Mouse (Mus musculus): ENCODE results near the gene Gab1.
A peak's percentile ranks its signal among the peaks of the same experiment; 100 is the strongest.
"Not testable (repeated sequence)": the region's sequence is repeated elsewhere in the genome, so short reads cannot be mapped to it uniquely, and the experiment has no call there.

Gene Gab1

GRCm38 (mm10) chr8:80789324-80789723 is 91.0 kb downstream of the Gab1 start:
- no peak for DNase-seq (ENCODE audit: low read depth, low spot score)
- H3K36me3 ChIP-seq (ENCODE audit: control insufficient read depth, insufficient read depth, low read length, poor library complexity, severe bottlenecking), result no peaks in the 10 kb centered on the region
- H3K27me3 ChIP-seq (ENCODE audit: control insufficient read depth, insufficient read depth, low read length, poor library complexity, severe bottlenecking), result no peaks in the 10 kb centered on the region

- no peaks in the 10 kb centered on the region for H3K27me3 ChIP-seq (ENCODE audit: control insufficient read depth, insufficient read depth, low read length, poor library complexity, severe bottlenecking)
- no peaks in the 10 kb centered on the region for H3K36me3 ChIP-seq (ENCODE audit: control insufficient read depth, insufficient read depth, low read length, poor library complexity, severe bottlenecking)
- no peak for DNase-seq (ENCODE audit: low read depth, low spot score)
These were observed 95.8 kb downstream of the Gab1 start for GRCm38 (mm10) chr8:80784559-80784958.

- H3K27me3 ChIP-seq (ENCODE audit: control insufficient read depth, insufficient read depth, low read length, poor library complexity, severe bottlenecking), result no peaks in the 10 kb centered on the region
- no peaks in the 10 kb centered on the region for H3K36me3 ChIP-seq (ENCODE audit: control insufficient read depth, insufficient read depth, low read length, poor library complexity, severe bottlenecking)
- no peak for DNase-seq (ENCODE audit: low read depth, low spot score)
These were observed 97.0 kb downstream of the Gab1 start for GRCm38 (mm10) chr8:80783271-80783670.

- H3K27me3 ChIP-seq (ENCODE audit: control insufficient read depth, insufficient read depth, low read length, poor library complexity, severe bottlenecking), result no peaks in the 10 kb centered on the region
- no peak for DNase-seq (ENCODE audit: low read depth, low spot score)
- H3K36me3 ChIP-seq (ENCODE audit: control insufficient read depth, insufficient read depth, low read length, poor library complexity, severe bottlenecking), result no peaks in the 10 kb centered on the region
These were observed 99.0 kb downstream of the Gab1 start for GRCm38 (mm10) chr8:80781338-80781737.

- no peaks in the 10 kb centered on the region for H3K36me3 ChIP-seq (ENCODE audit: control insufficient read depth, insufficient read depth, low read length, poor library complexity, severe bottlenecking)
- H3K27me3 ChIP-seq (ENCODE audit: control insufficient read depth, insufficient read depth, low read length, poor library complexity, severe bottlenecking), result no peaks in the 10 kb centered on the region
- DNase-seq (ENCODE audit: low read depth, low spot score), result no peak
These were observed 100.0 kb downstream of the Gab1 start for GRCm38 (mm10) chr8:80780271-80780670.

- H3K36me3 ChIP-seq (ENCODE audit: control insufficient read depth, insufficient read depth, low read length, poor library complexity, severe bottlenecking), result no peaks in the 10 kb centered on the region
- no peak for DNase-seq (ENCODE audit: low read depth, low spot score)
- H3K27me3 ChIP-seq (ENCODE audit: control insufficient read depth, insufficient read depth, low read length, poor library complexity, severe bottlenecking), result no peaks in the 10 kb centered on the region
These were observed 103.9 kb downstream of the Gab1 start for GRCm38 (mm10) chr8:80776436-80776835.

GRCm38 (mm10) chr8:80772732-80773460 is 107.4 kb downstream of the Gab1 start:
- Histone ChIP-seq H3K36me3 (ENCODE audit: control insufficient read depth, insufficient read depth, low read length, poor library complexity, severe bottlenecking) (no peaks in the 10 kb centered on the region), H3K27me3 (ENCODE audit: control insufficient read depth, insufficient read depth, low read length, poor library complexity, severe bottlenecking) (no peaks in the 10 kb centered on the region)
- DNase-seq (ENCODE audit: low read depth, low spot score), result peak; percentile 28

GRCm38 (mm10) chr8:80768451-80768850 is 111.9 kb downstream of the Gab1 start:
- DNase-seq (ENCODE audit: low read depth, low spot score), result no peak
- H3K27me3 ChIP-seq (ENCODE audit: control insufficient read depth, insufficient read depth, low read length, poor library complexity, severe bottlenecking), result no peaks in the 10 kb centered on the region

GRCm38 (mm10) chr8:80753017-80753715 is 127.2 kb downstream of the Gab1 start:
- Histone ChIP-seq H3K36me3 (ENCODE audit: control insufficient read depth, insufficient read depth, low read length, poor library complexity, severe bottlenecking) (no peaks in the 10 kb centered on the region), H3K27me3 (ENCODE audit: control insufficient read depth, insufficient read depth, low read length, poor library complexity, severe bottlenecking) (no peaks in the 10 kb centered on the region)
- peak; percentile 80 for DNase-seq (ENCODE audit: low read depth, low spot score)

More at GRCm38 (mm10) chr8:80768451-80768850, 111.9 kb downstream of the Gab1 start:
- H3K36me3 ChIP-seq (ENCODE audit: control insufficient read depth, insufficient read depth, low read length, poor library complexity, severe bottlenecking), result no peaks in the 10 kb centered on the region

GRCm38 (mm10) chr8:80752429-80752828 is 127.9 kb downstream of the Gab1 start:
- H3K36me3 ChIP-seq (ENCODE audit: control insufficient read depth, insufficient read depth, low read length, poor library complexity, severe bottlenecking), result no peaks in the 10 kb centered on the region
- DNase-seq (ENCODE audit: low read depth, low spot score), result no peak
- no peaks in the 10 kb centered on the region for H3K27me3 ChIP-seq (ENCODE audit: control insufficient read depth, insufficient read depth, low read length, poor library complexity, severe bottlenecking)

GRCm38 (mm10) chr8:80749091-80749490 is 131.2 kb downstream of the Gab1 start:
- Histone ChIP-seq H3K27me3 (ENCODE audit: control insufficient read depth, insufficient read depth, low read length, poor library complexity, severe bottlenecking) (no peaks in the 10 kb centered on the region; the same call in 1 of the 2 replicates), H3K36me3 (ENCODE audit: control insufficient read depth, insufficient read depth, low read length, poor library complexity, severe bottlenecking) (no peaks in the 10 kb centered on the region)
- no peak for DNase-seq (ENCODE audit: low read depth, low spot score)

GRCm38 (mm10) chr8:80739932-80740331 is 140.4 kb downstream of the Gab1 start:
- peaks cover 1% of the 10 kb centered on the region; the same call in 1 of the 2 replicates for H3K36me3 ChIP-seq (ENCODE audit: control insufficient read depth, insufficient read depth, low read length, poor library complexity, severe bottlenecking)

GRCm38 (mm10) chr8:80739155-80739924 is 141.0 kb downstream of the Gab1 start, which contains the start of gene Smarca5:
Gene Smarca5, minus strand, starts transcription at chr8:80739497.
- not testable (repeated sequence) for H3K27me3 ChIP-seq (ENCODE audit: control insufficient read depth, insufficient read depth, low read length, poor library complexity, severe bottlenecking); H3K36me3 ChIP-seq (ENCODE audit: control insufficient read depth, insufficient read depth, low read length, poor library complexity, severe bottlenecking)
- DNase-seq (ENCODE audit: low read depth, low spot score), result peak; percentile 96

More at GRCm38 (mm10) chr8:80739932-80740331, 140.4 kb downstream of the Gab1 start:
- DNase-seq (ENCODE audit: low read depth, low spot score), result no peak
- no peaks in the 10 kb centered on the region for H3K27me3 ChIP-seq (ENCODE audit: control insufficient read depth, insufficient read depth, low read length, poor library complexity, severe bottlenecking)

- H3K27me3 ChIP-seq (ENCODE audit: control insufficient read depth, insufficient read depth, low read length, poor library complexity, severe bottlenecking), result no peaks in the 10 kb centered on the region
- peak; percentile 43 for DNase-seq (ENCODE audit: low read depth, low spot score)
- H3K36me3 ChIP-seq (ENCODE audit: control insufficient read depth, insufficient read depth, low read length, poor library complexity, severe bottlenecking), result peaks cover 3% of the 10 kb centered on the region
These were observed 141.7 kb downstream of the Gab1 start for GRCm38 (mm10) chr8:80738388-80739154.
